In the genomic region with DNA sequence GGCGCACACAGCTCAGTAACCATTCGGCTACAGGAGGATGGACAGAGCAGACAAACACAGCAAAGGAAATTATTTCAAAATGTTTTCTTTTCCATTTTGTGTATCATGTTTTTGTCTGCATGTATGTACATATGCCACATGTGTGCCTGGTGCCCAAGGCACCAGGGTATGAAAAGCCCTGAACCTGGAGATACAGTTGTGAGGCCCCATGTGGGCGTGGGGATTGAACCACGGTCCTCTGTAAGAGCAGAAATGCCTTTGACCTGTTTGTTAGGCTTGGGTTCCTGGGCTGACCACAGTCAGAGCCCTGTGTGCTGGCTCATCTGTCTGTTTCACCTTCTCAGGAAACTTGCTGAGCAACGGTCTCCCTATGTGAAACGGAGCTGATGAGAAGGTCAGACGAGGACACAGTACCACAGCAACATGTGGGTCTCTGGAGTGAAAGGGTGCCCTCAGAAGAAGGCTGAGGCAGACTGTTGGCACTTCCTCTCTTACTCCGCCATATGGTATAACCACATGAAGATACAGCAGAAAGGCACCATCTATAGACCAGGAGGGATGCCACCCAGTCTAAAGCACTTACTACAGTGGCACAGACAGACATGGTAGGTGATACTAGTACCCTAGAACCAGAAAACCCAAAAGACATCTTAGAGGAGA, we compare ENCODE assay signal across 18 mouse cellular contexts. TPM values are rescaled to one million over a fixed set of nuclear protein-coding genes. Genes with fewer than 3 reads are reported as not detected.
DNase-seq lines count a peak whose midpoint lies in the region; ATAC-seq and TF ChIP-seq lines count a peak whose summit lies in the region.
"Had no signal": no experiment of that assay in that cellular context is flagged by ENCODE, and none has a peak within 500 bp of the region (broad histone marks: within the 10 kb centered on the region; RNA-seq: fewer than 3 reads in every experiment).

No protein-coding gene starts in this region.

- H3K27ac ChIP-seq in gastrocnemius, adult 2 months = peak overlapping the region; percentile 66
- no peak overlapping the region for H3K27ac ChIP-seq in stomach, postnatal 0 days (replicated peaks)
- no peak overlapping the region for H3K27ac ChIP-seq in forebrain, postnatal 0 days (ENCODE audit: low read depth, low read length)
- H3K27ac ChIP-seq in hindbrain, embryonic 16.5 days (ENCODE audit: low read depth, low read length) = no peak overlapping the region
- H3K27ac ChIP-seq: embryonic facial prominence, embryonic 13.5 days; heart, embryonic 15.5 days; hindbrain, embryonic 13.5 days; lung, embryonic 15.5 days; neural tube, embryonic 15.5 days had no signal

- no peak for TF ChIP-seq CTCF in gastrocnemius, adult 2 months (IDR thresholded peaks at IDR 0.05)
- no peak for TF ChIP-seq CTCF in stomach, postnatal 0 days (IDR thresholded peaks at IDR 0.05; ENCODE audit: low read depth)
- no peak for TF ChIP-seq CTCF in forebrain, postnatal 0 days (IDR thresholded peaks at IDR 0.05; ENCODE audit: low read depth)

- H3K27me3 ChIP-seq in stomach, postnatal 0 days (ENCODE audit: control insufficient read depth, insufficient read depth, low read length) = no peaks in the 10 kb centered on the region
- no peaks in the 10 kb centered on the region for H3K27me3 ChIP-seq in forebrain, postnatal 0 days (ENCODE audit: insufficient read depth, low read length)
- no peaks in the 10 kb centered on the region for H3K27me3 ChIP-seq in hindbrain, embryonic 16.5 days (replicated peaks; ENCODE audit: control insufficient read depth, insufficient read depth, low read length)
- H3K27me3 ChIP-seq: embryonic facial prominence, embryonic 13.5 days; heart, embryonic 15.5 days; hindbrain, embryonic 13.5 days; lung, embryonic 15.5 days; neural tube, embryonic 15.5 days had no signal

- H3K9me3 ChIP-seq in stomach, postnatal 0 days (ENCODE audit: control insufficient read depth, low read length) = no peaks in the 10 kb centered on the region
- H3K9me3 ChIP-seq in forebrain, postnatal 0 days (ENCODE audit: low read length) = no peaks in the 10 kb centered on the region
- H3K9me3 ChIP-seq in hindbrain, embryonic 16.5 days (ENCODE audit: control insufficient read depth, low read length) = no peaks in the 10 kb centered on the region
- H3K9me3 ChIP-seq: heart, embryonic 15.5 days; hindbrain, embryonic 13.5 days; lung, embryonic 15.5 days; neural tube, embryonic 15.5 days had no signal

- H3K9ac ChIP-seq in stomach, postnatal 0 days (ENCODE audit: low read length) = no peak overlapping the region
- H3K9ac ChIP-seq in forebrain, postnatal 0 days = no peak overlapping the region
- H3K9ac ChIP-seq in hindbrain, embryonic 16.5 days (ENCODE audit: low read depth, low read length) = no peak overlapping the region
- H3K9ac ChIP-seq: embryonic facial prominence, embryonic 13.5 days; heart, embryonic 15.5 days; hindbrain, embryonic 13.5 days; lung, embryonic 15.5 days; neural tube, embryonic 15.5 days had no signal

- intact Hi-C loops in gastrocnemius, adult 2 months (cut with DNase I) = no loop called here

- H3K4me3 ChIP-seq in gastrocnemius, adult 2 months = no peak overlapping the region
- no peak overlapping the region for H3K4me3 ChIP-seq in stomach, postnatal 0 days (ENCODE audit: low read depth, low read length)
- H3K4me3 ChIP-seq in forebrain, postnatal 0 days (ENCODE audit: low read depth, low read length) = no peak overlapping the region
- H3K4me3 ChIP-seq in hindbrain, embryonic 16.5 days (ENCODE audit: low read length) = no peak overlapping the region
- H3K4me3 ChIP-seq: embryonic facial prominence, embryonic 13.5 days; heart, embryonic 15.5 days; hindbrain, embryonic 13.5 days; lung, embryonic 15.5 days; neural tube, embryonic 15.5 days had no signal

- 87% methylated on average over 8 of the region's 8 CpGs for WGBS in stomach, postnatal 0 days
- 93% methylated on average over 8 of the region's 8 CpGs for WGBS in forebrain, postnatal 0 days
- 91% methylated on average over 8 of the region's 8 CpGs for whole genome bisulfite sequencing in hindbrain, embryonic 16.5 days

- DNase-seq in gastrocnemius, adult 2 months = no peak
- no peak for DNase-seq in gastrocnemius, adult 18-20 months (ENCODE audit: low spot score)
- no peak for DNase-seq in stomach, postnatal 0 days (ENCODE audit: low spot score)
- no peak for DNase-seq in forebrain, postnatal 0 days
- no peak for DNase-seq in layer of hippocampus, adult 9-11 months
- DNase-seq: gastrocnemius, postnatal 25 days; liver; retina, postnatal 1 day had no signal

- no peak overlapping the region for H3K4me2 ChIP-seq in stomach, postnatal 0 days (replicated peaks; ENCODE audit: low read depth)
- H3K4me2 ChIP-seq in forebrain, postnatal 0 days (ENCODE audit: low read depth) = no peak overlapping the region
- H3K4me2 ChIP-seq in hindbrain, embryonic 16.5 days (ENCODE audit: low read length) = no peak overlapping the region
- H3K4me2 ChIP-seq: embryonic facial prominence, embryonic 13.5 days; heart, embryonic 15.5 days; hindbrain, embryonic 13.5 days; lung, embryonic 15.5 days; midbrain, embryonic 11.5 days; neural tube, embryonic 15.5 days had no signal

- H3K4me1 ChIP-seq in stomach, postnatal 0 days (replicated peaks; ENCODE audit: control insufficient read depth, insufficient read depth) = peaks cover 3% of the 10 kb centered on the region; the same call in 1 of the 2 replicates
- H3K4me1 ChIP-seq in forebrain, postnatal 0 days (ENCODE audit: insufficient read depth) = no peaks in the 10 kb centered on the region
- no peaks in the 10 kb centered on the region for H3K4me1 ChIP-seq in hindbrain, embryonic 16.5 days (ENCODE audit: control insufficient read depth, insufficient read depth, low read depth, low read length)
- H3K4me1 ChIP-seq: lung, embryonic 15.5 days had no signal

- no peak for TF ChIP-seq EP300 in stomach, postnatal 0 days (optimal IDR thresholded peaks at IDR 0.05)

- peak; percentile 54 for ATAC-seq in CD4-positive, CD25-positive, alpha-beta regulatory T cell, adult 4 months
- peak; percentile 97 for ATAC-seq in granulocyte monocyte progenitor cell, adult 5-6 weeks (replicated peaks; ENCODE audit: poor library complexity, severe bottlenecking)
- ATAC-seq in stomach, postnatal 0 days (ENCODE audit: low FRiP score, low TSS enrichment) = 0 out of 2 replicates have a peak, but pooled peaks have one; percentile 45
- ATAC-seq in forebrain, postnatal 0 days = no peak
- ATAC-seq in hindbrain, embryonic 16.5 days = no peak
- ATAC-seq: forebrain, embryonic 14.5 days had no signal

- H3K36me3 ChIP-seq in stomach, postnatal 0 days (ENCODE audit: control insufficient read depth, insufficient read depth, low read length) = no peaks in the 10 kb centered on the region
- H3K36me3 ChIP-seq in forebrain, postnatal 0 days (ENCODE audit: insufficient read depth) = 0 out of 2 replicates have a peak, but pooled peaks cover 4% of the 10 kb centered on the region
- H3K36me3 ChIP-seq in hindbrain, embryonic 16.5 days (ENCODE audit: control insufficient read depth, insufficient read depth, low read length) = peaks cover 2% of the 10 kb centered on the region; the same call in 1 of the 2 replicates

RNA-seq across cellular contexts. Expression of a gene that starts 23.7 kb away (rescaled TPM):
- 10 to 100 TPM; 32.2 to 39.3 TPM for total RNA-seq in gastrocnemius, adult 2 months (2021)
- total RNA-seq in gastrocnemius, adult 18-20 months (2021) = 10 to 100 TPM; 26.9 to 36.5 TPM
- polyA plus RNA-seq in CD4-positive, CD25-positive, alpha-beta regulatory T cell, adult 4 months (2017; shearing (Covaris generic)) = 10 to 100 TPM; 23.1 to 39.0 TPM
- total RNA-seq in granulocyte monocyte progenitor cell, adult 5-6 weeks (2014; fragmentation: Nextera tagmentation) = 123 and 142 TPM in 2 replicates
- total RNA-seq in granulocyte monocyte progenitor cell, adult 5-6 weeks (2017) = 119 and 134 TPM in 2 replicates
- 17.1 and 20.7 TPM in 2 replicates for polyA plus RNA-seq in stomach, postnatal 0 days (2015; fragmentation: Nextera tagmentation; extraction: Ambion mirVana)
- 70.6 and 73.5 TPM in 2 replicates for total RNA-seq in forebrain, postnatal 0 days (2014; rRNA removed)
- 15.1 and 16.2 TPM in 2 replicates for polyA plus RNA-seq in forebrain, postnatal 0 days (2015; fragmentation: Nextera tagmentation; extraction: Ambion mirVana)
- 36.2 and 41.4 TPM in 2 replicates for polyA plus RNA-seq in hindbrain, embryonic 16.5 days (2015; fragmentation: Nextera tagmentation; extraction: Ambion mirVana)

Comparison
In these comparisons a context has a peak if more than half of its experiments do, and no peak if none do; other contexts are left out.
1. ATAC-seq: peak in CD4-positive, CD25-positive, alpha-beta regulatory T cell, adult 4 months (single experiment), granulocyte monocyte progenitor cell, adult 5-6 weeks (single experiment) and stomach, postnatal 0 days (single experiment); none in forebrain, postnatal 0 days (single experiment) and hindbrain, embryonic 16.5 days (single experiment).